Mouse (Mus musculus): ENCODE measurements around the gene Klhl30.

GRCm38 (mm10) chr1:91367295-91367694, 16.5 kb downstream of the Klhl30 start:
- no peak for TF ChIP-seq CTCF (IDR thresholded peaks at IDR 0.05)
- no peak for TF ChIP-seq EP300 (IDR thresholded peaks at IDR 0.05)

Data from lung, postnatal 0 days (tissue).